Mouse (Mus musculus) midbrain, embryonic 10.5 days (tissue): ENCODE results near the gene Usp6nl. TPM values are rescaled to one million over a fixed set of nuclear protein-coding genes. Genes with fewer than 3 reads are reported as not detected.
A peak's percentile ranks its signal among the peaks of the same experiment; 100 is the strongest.

Experiments
- DNase-seq: peaks from one replicate; pipeline ENCODE4 v3.0.0-alpha.2; 2017; ENCODE audit warnings: low spot score
- H3K27ac ChIP-seq: fragments of 300-500 bp; sonication (generic); replicated peaks from 2 replicates; pipeline ENCODE4 v1.5.1; 2016; ENCODE audit warnings: mild to moderate bottlenecking
- H3K27me3 ChIP-seq: fragments of 300-500 bp; sonication (generic); 2 replicates; pipeline ENCODE4 v1.6.1; 2016; ENCODE audit warnings: low read depth, mild to moderate bottlenecking; ENCODE audit not compliant: poor library complexity, severe bottlenecking
- H3K36me3 ChIP-seq: fragments of 300-500 bp; sonication (generic); 2 replicates; pipeline ENCODE4 v1.6.1; 2016; ENCODE audit warnings: mild to moderate bottlenecking, moderate library complexity
- H3K4me1 ChIP-seq: fragments of 300-500 bp; sonication (generic); 2 replicates; pipeline ENCODE4 v1.6.1; 2016
- H3K4me3 ChIP-seq: fragments of 300-500 bp; sonication (generic); 2 replicates; pipeline ENCODE4 v1.5.1; 2016; ENCODE audit warnings: mild to moderate bottlenecking, moderate library complexity
- H3K9me3 ChIP-seq: fragments of 300-500 bp; sonication (generic); replicated peaks from 2 replicates; pipeline ENCODE4 v1.6.1; 2016; ENCODE audit warnings: mild to moderate bottlenecking
- WGBS: fragments of 180-500 bp; shearing (Covaris S2); methylation state at CpG from one replicate; pipeline ENCODE4 v1.1.7; 2016; 5-methylcytosine and 5-hydroxymethylcytosine counted together
- polyA plus RNA-seq: library from polyadenylated mRNA; unstranded; fragments of >200 nt; fragmentation: Nextera tagmentation; extraction: Ambion mirVana; gene quantifications from 2 replicates; pipeline ENCODE4 v1.2.1, GENCODE M21; 2016

Gene Usp6nl
- polyA plus RNA-seq = 11.0 and 11.8 TPM in 2 replicates

DNA sequence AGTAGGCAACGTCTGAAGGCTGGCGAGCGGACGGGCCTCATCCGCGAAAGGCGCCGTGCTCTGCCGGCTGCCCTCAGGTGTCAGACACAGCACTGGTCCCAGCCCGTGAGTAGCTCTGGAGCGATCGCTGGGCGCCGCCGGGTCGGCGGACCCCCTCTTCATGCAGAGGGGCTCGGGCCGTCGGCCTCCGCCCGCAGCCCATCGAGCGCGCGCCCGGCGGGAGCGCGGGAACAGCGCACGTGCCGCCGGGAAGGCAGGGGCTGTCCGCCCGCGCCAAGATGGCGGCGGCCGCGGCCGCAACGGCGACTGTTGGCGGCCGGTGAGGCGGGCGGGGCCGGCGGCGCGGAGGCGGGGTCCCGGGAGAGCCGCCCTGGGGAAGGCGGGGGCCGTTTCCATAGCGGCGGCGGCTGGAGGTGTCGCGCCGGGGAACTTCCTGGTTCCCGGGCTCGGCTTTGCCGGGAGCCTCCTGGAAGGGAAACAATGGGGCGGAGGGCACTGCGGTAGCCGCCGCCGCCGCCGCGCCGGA lies at the start of gene Usp6nl:
Gene Usp6nl (plus strand): TSS at position 292 of the 526 bp plus-strand sequence.
- peaks cover 36% of the 10 kb centered on the region for H3K4me1 ChIP-seq
- peak within 1 kb of the TSS; percentile 92 for H3K4me3 ChIP-seq
- peak within 1 kb of the TSS; percentile 99 for H3K27ac ChIP-seq
- H3K27me3 ChIP-seq = no peaks in the 10 kb centered on the region
- H3K9me3 ChIP-seq = no peaks in the 10 kb centered on the region
- peak; percentile 84 for DNase-seq
- H3K36me3 ChIP-seq = no peaks in the 10 kb centered on the region
- WGBS = under 1% methylated on average over 74 of the region's 75 CpGs

DNA sequence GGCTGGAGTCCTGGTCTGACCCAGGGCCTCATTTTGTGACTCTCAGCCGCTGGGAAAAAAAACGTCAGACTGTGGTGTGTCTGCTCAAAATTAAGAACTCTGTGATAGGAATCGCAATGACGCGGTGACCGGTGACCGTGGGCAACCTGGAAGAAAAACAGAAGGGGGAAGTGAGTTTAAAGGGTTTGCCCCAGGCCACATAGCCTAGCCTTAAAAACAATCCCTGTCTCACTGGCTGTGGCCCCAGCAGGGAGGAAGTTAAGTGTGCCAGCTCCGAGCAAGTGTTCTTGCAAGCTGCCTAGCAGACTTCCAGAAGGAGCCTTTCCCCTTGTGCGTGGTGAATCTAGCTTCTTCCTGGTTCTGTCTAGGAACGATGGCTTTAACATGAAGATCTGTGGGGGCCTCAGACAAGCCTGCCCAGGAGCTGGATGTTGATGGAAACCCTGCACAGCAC lies 49.0 kb upstream of the Usp6nl start:
- WGBS = 49% methylated on average over 10 of the region's 10 CpGs
- Histone ChIP-seq H3K27ac (peak overlapping the region; percentile 61), H3K36me3 (no peaks in the 10 kb centered on the region), H3K4me3 (no peak overlapping the region), H3K4me1 (peaks cover 13% of the 10 kb centered on the region), H3K9me3 (no peaks in the 10 kb centered on the region), H3K27me3 (no peaks in the 10 kb centered on the region)
- DNase-seq = no peak

GRCm38 (mm10) chr2:6278813-6279530 lies 43.5 kb upstream of the Usp6nl start:
- no peaks in the 10 kb centered on the region for H3K36me3 ChIP-seq
- no peak overlapping the region for H3K4me3 ChIP-seq
- DNase-seq = no peak
- H3K4me1 ChIP-seq = peaks cover 3% of the 10 kb centered on the region
- no peaks in the 10 kb centered on the region for H3K9me3 ChIP-seq
- H3K27me3 ChIP-seq = no peaks in the 10 kb centered on the region
- no peak overlapping the region for H3K27ac ChIP-seq
- WGBS = 88% methylated on average over 10 of the region's 10 CpGs

DNA sequence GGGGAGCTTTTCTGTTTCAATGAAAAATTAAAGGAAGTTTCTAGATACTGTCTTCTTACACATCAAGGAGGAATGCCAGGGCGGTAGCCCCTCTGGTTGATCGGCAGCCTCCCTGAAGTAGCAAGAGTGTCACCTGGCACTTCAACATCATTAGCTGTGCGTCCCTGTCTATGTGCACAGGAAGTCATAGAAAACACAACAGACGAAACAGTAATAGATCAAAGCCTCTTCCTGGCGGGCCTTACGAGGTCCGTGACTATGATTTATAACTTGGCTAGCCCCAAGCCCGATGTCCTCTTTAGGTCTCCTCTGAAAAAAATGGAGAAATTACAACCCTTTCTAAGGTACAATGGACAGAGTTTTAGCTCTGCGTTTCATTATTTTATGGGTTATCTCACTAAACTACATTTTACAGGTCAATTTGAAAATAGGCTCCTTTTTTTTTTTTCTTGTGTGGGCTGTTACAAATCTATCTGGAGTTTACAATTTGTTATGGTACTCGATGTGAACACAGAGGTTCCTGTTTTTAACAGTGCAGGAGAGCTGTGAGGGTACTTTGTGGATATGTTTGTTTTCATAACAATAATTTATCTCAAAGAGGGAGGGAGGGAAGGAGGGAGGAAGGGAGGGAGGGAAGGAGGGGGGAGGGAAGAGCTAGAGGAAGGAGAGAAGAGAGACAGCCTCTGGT lies 42.7 kb upstream of the Usp6nl start:
- Histone ChIP-seq H3K4me1 (no peaks in the 10 kb centered on the region), H3K27me3 (no peaks in the 10 kb centered on the region), H3K36me3 (no peaks in the 10 kb centered on the region), H3K27ac (no peak overlapping the region), H3K4me3 (no peak overlapping the region), H3K9me3 (no peaks in the 10 kb centered on the region)
- DNase-seq = no peak
- WGBS = 88% methylated on average over 10 of the region's 10 CpGs

GRCm38 (mm10) chr2:6283569-6283968 lies 38.9 kb upstream of the Usp6nl start:
- Histone ChIP-seq H3K27ac (no peak overlapping the region), H3K27me3 (no peaks in the 10 kb centered on the region), H3K36me3 (no peaks in the 10 kb centered on the region), H3K9me3 (no peaks in the 10 kb centered on the region), H3K4me1 (no peaks in the 10 kb centered on the region), H3K4me3 (no peak overlapping the region)
- WGBS = 85% methylated on average over 2 of the region's 2 CpGs
- no peak for DNase-seq

DNA sequence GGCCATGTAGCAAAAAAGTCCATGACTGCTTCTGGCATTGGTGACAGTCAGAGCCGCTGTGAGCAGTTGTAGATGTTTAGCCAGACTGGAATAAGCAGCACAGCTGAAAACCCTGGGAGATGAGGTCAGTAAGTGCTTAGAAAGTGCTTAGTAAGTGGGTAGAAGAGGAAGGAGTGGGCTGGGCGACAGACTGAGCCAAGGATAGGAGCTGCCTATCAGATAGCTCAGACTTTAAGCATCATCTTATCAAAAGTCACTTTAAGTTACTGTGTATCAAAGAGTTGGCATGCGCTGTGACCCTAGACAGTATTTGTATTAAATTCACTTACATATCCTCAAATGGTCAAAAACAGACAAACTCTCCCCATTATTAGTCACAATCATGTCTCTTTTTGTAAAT lies 37.7 kb upstream of the Usp6nl start:
- H3K27ac ChIP-seq = no peak overlapping the region
- 79% methylated on average over 3 of the region's 3 CpGs for WGBS
- H3K27me3 ChIP-seq = no peaks in the 10 kb centered on the region
- no peaks in the 10 kb centered on the region for H3K9me3 ChIP-seq
- no peaks in the 10 kb centered on the region for H3K36me3 ChIP-seq
- H3K4me3 ChIP-seq = no peak overlapping the region
- DNase-seq = no peak
- H3K4me1 ChIP-seq = no peaks in the 10 kb centered on the region

DNA sequence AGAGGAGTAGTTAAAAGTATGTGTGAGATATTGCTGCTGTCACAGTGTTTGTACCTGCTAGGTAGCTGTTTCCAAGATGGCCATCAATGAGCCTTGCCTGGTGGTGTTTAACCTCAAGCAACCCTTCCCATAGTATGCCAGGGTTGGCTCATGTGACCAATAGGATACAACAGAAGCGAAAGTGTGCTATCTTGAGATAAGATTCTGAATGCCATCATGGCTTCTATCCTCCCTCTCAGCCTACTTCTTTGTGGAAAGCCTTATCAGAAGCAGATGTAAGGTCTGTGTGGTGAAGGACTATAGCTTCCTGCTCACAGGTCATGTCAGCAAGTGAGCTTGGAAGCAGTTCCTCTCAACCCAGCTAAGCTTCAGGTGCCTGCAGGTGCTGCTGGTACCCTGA lies 36.7 kb upstream of the Usp6nl start:
- no peaks in the 10 kb centered on the region for H3K4me1 ChIP-seq
- no peak overlapping the region for H3K27ac ChIP-seq
- no peaks in the 10 kb centered on the region for H3K9me3 ChIP-seq
- DNase-seq = no peak
- H3K4me3 ChIP-seq = no peak overlapping the region
- H3K27me3 ChIP-seq = no peaks in the 10 kb centered on the region
- H3K36me3 ChIP-seq = no peaks in the 10 kb centered on the region
- WGBS = 100% methylated on average over 1 of the region's 1 CpGs

DNA sequence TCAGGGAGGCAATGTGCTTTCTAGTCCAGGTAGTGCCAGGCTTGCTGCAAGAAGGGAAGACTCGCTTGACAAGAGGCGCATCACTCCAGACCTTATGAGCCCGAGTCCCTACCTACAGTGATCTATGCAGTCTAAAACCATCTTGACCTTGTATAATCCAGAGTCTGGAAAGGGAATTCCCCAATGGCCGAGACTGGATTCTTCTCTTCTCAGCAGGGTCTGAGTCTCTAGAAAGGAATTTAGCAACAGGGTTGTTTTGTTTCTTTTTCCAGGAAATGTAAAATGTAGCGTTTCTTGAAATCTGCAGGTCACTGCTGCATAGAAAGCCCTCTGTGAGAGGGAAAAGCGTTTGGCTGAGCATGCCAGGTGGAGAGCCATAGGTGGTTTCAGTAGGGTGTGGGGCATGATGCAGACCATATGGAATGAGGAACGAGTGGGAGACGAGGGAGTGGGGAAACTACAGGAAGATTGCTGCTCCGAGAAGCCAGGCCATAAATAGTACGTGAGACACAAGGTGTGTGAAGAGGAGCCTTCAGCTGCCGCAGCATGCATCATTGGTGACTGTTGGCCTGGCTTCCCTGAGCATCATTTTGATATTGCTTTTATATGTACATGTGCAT lies 28.5 kb upstream of the Usp6nl start:
- no peaks in the 10 kb centered on the region for H3K27me3 ChIP-seq
- H3K9me3 ChIP-seq = no peaks in the 10 kb centered on the region
- no peak overlapping the region for H3K27ac ChIP-seq
- 90% methylated on average over 11 of the region's 11 CpGs for WGBS
- H3K4me3 ChIP-seq = no peak overlapping the region
- no peak for DNase-seq
- H3K36me3 ChIP-seq = no peaks in the 10 kb centered on the region
- H3K4me1 ChIP-seq = no peaks in the 10 kb centered on the region

DNA sequence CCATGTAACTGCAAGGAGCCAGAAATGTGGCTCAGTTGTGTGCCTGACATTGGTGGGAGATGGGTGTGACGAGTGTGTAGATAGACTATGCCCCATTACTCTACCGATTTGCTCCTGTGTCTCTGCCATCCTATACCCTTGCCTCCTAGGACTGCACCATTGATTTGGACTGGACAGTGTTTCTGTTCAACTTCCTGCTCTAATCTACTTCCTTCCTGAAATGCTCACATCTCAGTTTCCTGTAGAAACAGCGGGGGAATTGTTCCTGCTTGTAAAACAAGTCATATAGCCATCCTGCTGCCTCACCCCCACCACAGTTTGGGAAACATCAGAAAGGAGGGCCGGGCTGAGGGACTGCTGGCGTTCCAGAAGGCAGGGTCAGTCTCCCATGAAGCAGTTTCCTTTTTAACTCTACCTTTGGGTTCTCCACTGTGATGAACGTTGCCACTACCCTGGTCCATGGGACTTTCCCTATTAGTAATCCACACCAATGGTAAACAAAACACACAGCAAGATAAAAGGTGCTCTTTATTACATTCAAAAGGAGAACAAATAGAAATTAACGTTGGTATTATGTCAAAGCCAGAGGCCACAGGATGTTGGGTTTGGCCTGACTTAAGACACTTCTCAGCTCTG lies 27.4 kb upstream of the Usp6nl start:
- no peak for DNase-seq
- Histone ChIP-seq H3K27ac (no peak overlapping the region), H3K4me1 (no peaks in the 10 kb centered on the region), H3K36me3 (no peaks in the 10 kb centered on the region), H3K9me3 (no peaks in the 10 kb centered on the region), H3K27me3 (no peaks in the 10 kb centered on the region), H3K4me3 (no peak overlapping the region)
- 76% methylated on average over 7 of the region's 7 CpGs for WGBS

DNA sequence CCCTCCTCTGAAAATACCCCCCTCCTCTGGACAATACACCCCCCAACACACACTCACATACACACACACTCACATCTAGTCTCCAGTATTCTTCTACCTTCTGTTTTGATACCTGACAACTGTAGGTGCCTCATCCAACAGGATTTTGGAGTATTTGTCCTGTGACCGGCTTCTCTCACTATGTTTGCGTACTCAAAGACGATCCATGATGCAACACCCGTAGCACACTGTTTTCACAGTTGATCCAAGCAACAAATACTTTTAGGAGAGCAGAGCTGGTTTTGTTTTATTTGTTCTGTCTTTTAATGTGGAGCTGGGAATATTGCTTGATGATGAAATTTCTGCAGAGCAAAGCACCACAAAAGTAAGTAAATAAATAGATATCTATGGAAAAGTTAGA lies 17.7 kb upstream of the Usp6nl start:
- no peak for DNase-seq
- 96% methylated on average over 4 of the region's 4 CpGs for WGBS

GRCm38 (mm10) chr2:6306861-6307260 lies 15.6 kb upstream of the Usp6nl start:
- no peak for DNase-seq
- no peaks in the 10 kb centered on the region for H3K36me3 ChIP-seq
- no peak overlapping the region for H3K27ac ChIP-seq
- H3K4me1 ChIP-seq = no peaks in the 10 kb centered on the region
- no peaks in the 10 kb centered on the region for H3K27me3 ChIP-seq
- WGBS = 89% methylated on average over 3 of the region's 3 CpGs
- no peak overlapping the region for H3K4me3 ChIP-seq
- no peaks in the 10 kb centered on the region for H3K9me3 ChIP-seq

More for the DNA sequence above, 17.7 kb upstream of the Usp6nl start:
- H3K9me3 ChIP-seq = no peaks in the 10 kb centered on the region
- no peaks in the 10 kb centered on the region for H3K36me3 ChIP-seq
- no peaks in the 10 kb centered on the region for H3K4me1 ChIP-seq
- H3K27me3 ChIP-seq = no peaks in the 10 kb centered on the region
- H3K4me3 ChIP-seq = no peak overlapping the region
- H3K27ac ChIP-seq = no peak overlapping the region

GRCm38 (mm10) chr2:6309373-6309821 lies 13.1 kb upstream of the Usp6nl start:
- H3K4me3 ChIP-seq = no peak overlapping the region
- H3K36me3 ChIP-seq = no peaks in the 10 kb centered on the region
- no peak for DNase-seq
- H3K27me3 ChIP-seq = no peaks in the 10 kb centered on the region
- no peaks in the 10 kb centered on the region for H3K9me3 ChIP-seq
- 87% methylated on average over 6 of the region's 6 CpGs for WGBS
- H3K27ac ChIP-seq = no peak overlapping the region
- no peaks in the 10 kb centered on the region for H3K4me1 ChIP-seq
